Mouse (Mus musculus): ENCODE results near the gene Kcnq5.

GRCm38 (mm10) chr1:21593872-21594271 is 367.9 kb downstream of the Kcnq5 start:
- TF ChIP-seq FLI1 (IDR thresholded peaks at IDR 0.05; ENCODE audit: low read length) = no peak
- TF ChIP-seq GATA1 (IDR thresholded peaks at IDR 0.05; ENCODE audit: borderline replicate concordance, low read length) = no peak
